Mouse (Mus musculus): ENCODE results near the gene Ccdc33. TPM values are rescaled to one million over a fixed set of nuclear protein-coding genes. Genes with fewer than 3 reads are reported as not detected.

Gene Ccdc33
- total and polyA plus RNA-seq, 2 experiments from 2014 or later: 0.52 to 0.75 TPM

- Histone ChIP-seq H3K4me1 (ENCODE audit: insufficient read depth, low read length) (no peaks in the 10 kb centered on the region), H3K4me2 (ENCODE audit: low read depth, low read length) (no peak overlapping the region), H3K4me3 (ENCODE audit: low read length) (no peak overlapping the region), H3K27ac (no peak overlapping the region), H3K36me3 (ENCODE audit: insufficient read depth, low read length) (no peaks in the 10 kb centered on the region), H3K27me3 (ENCODE audit: insufficient read depth, low read length) (no peaks in the 10 kb centered on the region), H3K9me3 (ENCODE audit: low read length) (no peaks in the 10 kb centered on the region), H3K9ac (replicated peaks; ENCODE audit: low read length) (no peak overlapping the region)
- TF ChIP-seq CTCF (IDR thresholded peaks at IDR 0.05; ENCODE audit: low read depth): no peak
- DNase-seq (ENCODE audit: low spot score) (no peak), ATAC-seq (no peak)
- 40% methylated on average over 2 of the region's 2 CpGs for WGBS
Measured at GRCm38 (mm10) chr9:58027426-58028180, 91.0 kb downstream of the Ccdc33 start.

- 90% methylated on average over 9 of the region's 9 CpGs for WGBS
Measured at GRCm38 (mm10) chr9:58025995-58026394, 92.6 kb downstream of the Ccdc33 start.

GRCm38 (mm10) chr9:58018385-58018784 lies 100.2 kb downstream of the Ccdc33 start:
- Histone ChIP-seq H3K4me1 (ENCODE audit: insufficient read depth, low read length) (no peaks in the 10 kb centered on the region), H3K9me3 (ENCODE audit: low read length) (no peaks in the 10 kb centered on the region), H3K4me3 (ENCODE audit: low read length) (no peak overlapping the region), H3K36me3 (ENCODE audit: insufficient read depth, low read length) (no peaks in the 10 kb centered on the region), H3K9ac (replicated peaks; ENCODE audit: low read length) (no peak overlapping the region), H3K27me3 (ENCODE audit: insufficient read depth, low read length) (no peaks in the 10 kb centered on the region), H3K27ac (no peak overlapping the region), H3K4me2 (ENCODE audit: low read depth, low read length) (no peak overlapping the region)
- ATAC-seq (no peak), DNase-seq (ENCODE audit: low spot score) (no peak)
- no peak for TF ChIP-seq CTCF (IDR thresholded peaks at IDR 0.05; ENCODE audit: low read depth)
- 85% methylated on average over 5 of the region's 5 CpGs for WGBS

More at GRCm38 (mm10) chr9:58025995-58026394, 92.6 kb downstream of the Ccdc33 start:
- DNase-seq (ENCODE audit: low spot score) (no peak), ATAC-seq (no peak)
- Histone ChIP-seq H3K4me3 (ENCODE audit: low read length) (no peak overlapping the region), H3K4me2 (ENCODE audit: low read depth, low read length) (no peak overlapping the region), H3K9me3 (ENCODE audit: low read length) (no peaks in the 10 kb centered on the region), H3K9ac (replicated peaks; ENCODE audit: low read length) (no peak overlapping the region), H3K27ac (no peak overlapping the region), H3K4me1 (ENCODE audit: insufficient read depth, low read length) (no peaks in the 10 kb centered on the region), H3K36me3 (ENCODE audit: insufficient read depth, low read length) (no peaks in the 10 kb centered on the region), H3K27me3 (ENCODE audit: insufficient read depth, low read length) (no peaks in the 10 kb centered on the region)
- no peak for TF ChIP-seq CTCF (IDR thresholded peaks at IDR 0.05; ENCODE audit: low read depth)

- no peak for TF ChIP-seq CTCF (IDR thresholded peaks at IDR 0.05; ENCODE audit: low read depth)
- 82% methylated on average over 3 of the region's 3 CpGs for WGBS
- H3K9ac ChIP-seq (replicated peaks; ENCODE audit: low read length): no peak overlapping the region
- ATAC-seq (no peak), DNase-seq (ENCODE audit: low spot score) (no peak)
- no peaks in the 10 kb centered on the region for H3K36me3 ChIP-seq (ENCODE audit: insufficient read depth, low read length)
- H3K4me3 ChIP-seq (ENCODE audit: low read length): no peak overlapping the region
- no peak overlapping the region for H3K27ac ChIP-seq
- no peaks in the 10 kb centered on the region for H3K9me3 ChIP-seq (ENCODE audit: low read length)
- H3K4me2 ChIP-seq (ENCODE audit: low read depth, low read length): no peak overlapping the region
- H3K27me3 ChIP-seq (ENCODE audit: insufficient read depth, low read length): no peaks in the 10 kb centered on the region
- H3K4me1 ChIP-seq (ENCODE audit: insufficient read depth, low read length): no peaks in the 10 kb centered on the region
Measured at GRCm38 (mm10) chr9:58016962-58017361, 101.7 kb downstream of the Ccdc33 start.

GRCm38 (mm10) chr9:58015856-58016255 lies 102.8 kb downstream of the Ccdc33 start:
- H3K27me3 ChIP-seq (ENCODE audit: insufficient read depth, low read length): no peaks in the 10 kb centered on the region
- H3K4me3 ChIP-seq (ENCODE audit: low read length): no peak overlapping the region
- H3K36me3 ChIP-seq (ENCODE audit: insufficient read depth, low read length): no peaks in the 10 kb centered on the region
- H3K4me1 ChIP-seq (ENCODE audit: insufficient read depth, low read length): no peaks in the 10 kb centered on the region
- H3K4me2 ChIP-seq (ENCODE audit: low read depth, low read length): no peak overlapping the region
- no peak overlapping the region for H3K27ac ChIP-seq
- H3K9ac ChIP-seq (replicated peaks; ENCODE audit: low read length): no peak overlapping the region
- TF ChIP-seq CTCF (IDR thresholded peaks at IDR 0.05; ENCODE audit: low read depth): no peak
- no peak for ATAC-seq
- WGBS: 78% methylated on average over 6 of the region's 6 CpGs
- DNase-seq (ENCODE audit: low spot score): no peak
- no peaks in the 10 kb centered on the region for H3K9me3 ChIP-seq (ENCODE audit: low read length)

GRCm38 (mm10) chr9:58014393-58015160 lies 104.0 kb downstream of the Ccdc33 start:
- no peaks in the 10 kb centered on the region for H3K36me3 ChIP-seq (ENCODE audit: insufficient read depth, low read length)
- WGBS: 69% methylated on average over 8 of the region's 8 CpGs
- TF ChIP-seq CTCF (IDR thresholded peaks at IDR 0.05; ENCODE audit: low read depth): no peak
- H3K4me2 ChIP-seq (ENCODE audit: low read depth, low read length): no peak overlapping the region
- H3K9ac ChIP-seq (replicated peaks; ENCODE audit: low read length): no peak overlapping the region
- no peaks in the 10 kb centered on the region for H3K4me1 ChIP-seq (ENCODE audit: insufficient read depth, low read length)
- H3K4me3 ChIP-seq (ENCODE audit: low read length): no peak overlapping the region
- H3K9me3 ChIP-seq (ENCODE audit: low read length): no peaks in the 10 kb centered on the region
- H3K27ac ChIP-seq: no peak overlapping the region
- no peak for DNase-seq (ENCODE audit: low spot score)
- H3K27me3 ChIP-seq (ENCODE audit: insufficient read depth, low read length): no peaks in the 10 kb centered on the region
- ATAC-seq: no peak

Measured in hindbrain, postnatal 0 days (tissue).